ENCODE assay signal across 8 mouse cellular contexts in genomic region chr2:131509671-131510313, GRCm38 (mm10). TPM values are rescaled to one million over a fixed set of nuclear protein-coding genes. Genes with fewer than 3 reads are reported as not detected.
DNase-seq lines count a peak whose midpoint lies in the region; ATAC-seq lines count a peak whose summit lies in the region.

No protein-coding gene starts in this region.

- H3K9ac ChIP-seq in forebrain, embryonic 13.5 days = no peak overlapping the region
- H3K9ac ChIP-seq in lung, embryonic 16.5 days (ENCODE audit: low read length) = peak overlapping the region; percentile 55

- WGBS in forebrain, embryonic 13.5 days = 14% methylated on average over 17 of the region's 17 CpGs
- WGBS in lung, embryonic 16.5 days = 12% methylated on average over 17 of the region's 17 CpGs

- H3K4me2 ChIP-seq in forebrain, embryonic 13.5 days = peak overlapping the region; percentile 51
- peak overlapping the region; percentile 61 for H3K4me2 ChIP-seq in lung, embryonic 16.5 days (ENCODE audit: low read depth, low read length)

- intact Hi-C loops in heart, postnatal 25 days (cut with DNase I) = loop anchor here (1.0 to 10.0 kb wide), 6 partner anchors 20 to 325 kb away; partner anchors contain the start of genes Cdc25b, Cenpb, Rnf24 and Spef1

- peak; percentile 32 for DNase-seq in MN1 (ENCODE audit: low spot score)
- peak; percentile 51 for DNase-seq in cerebellum, adult 11 months
- peak; percentile 37 for DNase-seq in heart, postnatal 25 days (ENCODE audit: low spot score)
- DNase-seq in kidney, postnatal 4 days = peak; percentile 66 to 79
- peak; percentile 73 for DNase-seq in thymus, postnatal 25 days

- H3K27me3 ChIP-seq in forebrain, embryonic 13.5 days = no peaks in the 10 kb centered on the region
- no peaks in the 10 kb centered on the region for H3K27me3 ChIP-seq in lung, embryonic 16.5 days (ENCODE audit: control insufficient read depth, insufficient read depth, low read depth, low read length)

- H3K27ac ChIP-seq in forebrain, embryonic 13.5 days = no peak overlapping the region
- peak overlapping the region; percentile 65 for H3K27ac ChIP-seq in lung, embryonic 16.5 days (ENCODE audit: low read length)

- 0 out of 2 replicates have a peak, but pooled peaks cover 3% of the 10 kb centered on the region for H3K36me3 ChIP-seq in forebrain, embryonic 13.5 days (ENCODE audit: poor library complexity, severe bottlenecking)
- H3K36me3 ChIP-seq in lung, embryonic 16.5 days (ENCODE audit: control insufficient read depth, insufficient read depth, low read length) = no peaks in the 10 kb centered on the region

- H3K9me3 ChIP-seq in forebrain, embryonic 13.5 days (replicated peaks) = no peaks in the 10 kb centered on the region
- H3K9me3 ChIP-seq in lung, embryonic 16.5 days (ENCODE audit: control insufficient read depth, low read length) = no peaks in the 10 kb centered on the region

- peak; percentile 39; the same call in 1 of the 2 replicates for ATAC-seq in forebrain, embryonic 13.5 days
- ATAC-seq in lung, embryonic 16.5 days (ENCODE audit: low read depth) = peak; percentile 74
- ATAC-seq in neutrophil, adult 5-6 weeks (ENCODE audit: extremely low read depth, insufficient number of reproducible peaks, low FRiP score, poor library complexity, severe bottlenecking) = peak; percentile 85

- peaks cover 55% of the 10 kb centered on the region for H3K4me1 ChIP-seq in forebrain, embryonic 13.5 days
- H3K4me1 ChIP-seq in lung, embryonic 16.5 days (replicated peaks; ENCODE audit: control insufficient read depth, insufficient read depth, low read length) = peaks cover 31% of the 10 kb centered on the region

- H3K4me3 ChIP-seq in forebrain, embryonic 13.5 days = peak overlapping the region; percentile 17; the same call in 1 of the 2 replicates
- peak overlapping the region; percentile 37 for H3K4me3 ChIP-seq in lung, embryonic 16.5 days (ENCODE audit: low read length)

RNA-seq across cellular contexts. Expression of gene Smox, which starts 18.5 kb away (rescaled TPM):
- polyA plus RNA-seq in forebrain, embryonic 13.5 days (2015; fragmentation: Nextera tagmentation; extraction: Ambion mirVana) = 51.3 and 52.5 TPM in 2 replicates
- 10 to 100 TPM; 27.4 to 30.6 TPM for total RNA-seq in heart, postnatal 25 days (2021)
- 32.8 and 32.9 TPM in 2 replicates for polyA plus RNA-seq in lung, embryonic 16.5 days (2015; fragmentation: Nextera tagmentation; extraction: Ambion mirVana)
- 63.3 and 76.9 TPM in 2 replicates for total RNA-seq in neutrophil, adult 5-6 weeks (2017)

RNA-seq across cellular contexts. Expression of gene Adra1d, which starts 52.3 kb away (rescaled TPM):
- not detected in 2 replicates for polyA plus RNA-seq in forebrain, embryonic 13.5 days (2015; fragmentation: Nextera tagmentation; extraction: Ambion mirVana)
- total RNA-seq in heart, postnatal 25 days (2021) = 1 to 10 TPM; 4.2 to 5.2 TPM
- 1.8 and 2.0 TPM in 2 replicates for polyA plus RNA-seq in lung, embryonic 16.5 days (2015; fragmentation: Nextera tagmentation; extraction: Ambion mirVana)
- total RNA-seq in neutrophil, adult 5-6 weeks (2017) = not detected in 2 replicates
